Mouse (Mus musculus): Measurements from ENCODE around the gene Zfp292. TPM values are rescaled to one million over a fixed set of nuclear protein-coding genes. Genes with fewer than 3 reads are reported as not detected.

The Zfp292 gene
- polyA plus RNA-seq, 1 experiment from 2014 or later: 33.0 TPM

- Histone ChIP-seq H3K27me3 (replicated peaks) (no peaks in the 10 kb centered on the region), H3K4me1 (peaks cover 26% of the 10 kb centered on the region), H3K36me3 (replicated peaks) (no peaks in the 10 kb centered on the region), H3K9me3 (no peaks in the 10 kb centered on the region), H3K27ac (no peak overlapping the region), H3K9ac (no peak overlapping the region), H3K4me2 (peak overlapping the region; percentile 57), H3K4me3 (peak overlapping the region; percentile 97)
- no peak for ATAC-seq (replicated peaks)
- 89% methylated on average over 10 of the region's 10 CpGs for WGBS
Measured at GRCm38 (mm10) chr4:34880921-34881650, 1.7 kb downstream of the Zfp292 start.

GRCm38 (mm10) chr4:34874234-34874633 lies 8.5 kb downstream of the Zfp292 start:
- no peak for ATAC-seq (replicated peaks)
- Histone ChIP-seq H3K4me1 (peaks cover 13% of the 10 kb centered on the region), H3K27ac (no peak overlapping the region), H3K36me3 (replicated peaks) (no peaks in the 10 kb centered on the region), H3K9ac (no peak overlapping the region), H3K4me2 (no peak overlapping the region), H3K27me3 (replicated peaks) (no peaks in the 10 kb centered on the region), H3K9me3 (no peaks in the 10 kb centered on the region), H3K4me3 (no peak overlapping the region)
- 71% methylated on average over 1 of the region's 1 CpGs for WGBS

- Histone ChIP-seq H3K9ac (no peak overlapping the region), H3K36me3 (replicated peaks) (no peaks in the 10 kb centered on the region), H3K4me2 (no peak overlapping the region), H3K27ac (no peak overlapping the region), H3K9me3 (no peaks in the 10 kb centered on the region), H3K27me3 (replicated peaks) (no peaks in the 10 kb centered on the region), H3K4me1 (peaks cover 16% of the 10 kb centered on the region), H3K4me3 (no peak overlapping the region)
- WGBS: 94% methylated on average over 4 of the region's 4 CpGs
- peak; percentile 18; the same call in 1 of the 2 replicates for ATAC-seq (replicated peaks)
Measured at GRCm38 (mm10) chr4:34872896-34873495, 9.8 kb downstream of the Zfp292 start.

GRCm38 (mm10) chr4:34869813-34870212 lies 12.9 kb downstream of the Zfp292 start:
- ATAC-seq (replicated peaks): no peak
- Histone ChIP-seq H3K4me3 (no peak overlapping the region), H3K9me3 (no peaks in the 10 kb centered on the region), H3K27me3 (replicated peaks) (no peaks in the 10 kb centered on the region), H3K4me1 (peaks cover 16% of the 10 kb centered on the region), H3K4me2 (no peak overlapping the region), H3K27ac (no peak overlapping the region), H3K36me3 (replicated peaks) (no peaks in the 10 kb centered on the region), H3K9ac (no peak overlapping the region)
- WGBS: 86% methylated on average over 3 of the region's 3 CpGs

GRCm38 (mm10) chr4:34861438-34861837 lies 21.3 kb downstream of the Zfp292 start:
- no peak overlapping the region for H3K4me3 ChIP-seq
- H3K36me3 ChIP-seq (replicated peaks): no peaks in the 10 kb centered on the region
- H3K4me1 ChIP-seq: peaks cover 12% of the 10 kb centered on the region; the same call in 1 of the 2 replicates
- no peak overlapping the region for H3K9ac ChIP-seq
- 91% methylated on average over 3 of the region's 3 CpGs for WGBS
- H3K27me3 ChIP-seq (replicated peaks): no peaks in the 10 kb centered on the region
- no peak overlapping the region for H3K27ac ChIP-seq
- no peaks in the 10 kb centered on the region for H3K9me3 ChIP-seq
- no peak overlapping the region for H3K4me2 ChIP-seq
- no peak for ATAC-seq (replicated peaks)

GRCm38 (mm10) chr4:34859416-34859815 lies 23.3 kb downstream of the Zfp292 start:
- Histone ChIP-seq H3K9me3 (no peaks in the 10 kb centered on the region), H3K4me2 (no peak overlapping the region), H3K27me3 (replicated peaks) (no peaks in the 10 kb centered on the region), H3K4me3 (no peak overlapping the region), H3K4me1 (peaks cover 12% of the 10 kb centered on the region; the same call in 1 of the 2 replicates), H3K36me3 (replicated peaks) (no peaks in the 10 kb centered on the region), H3K9ac (no peak overlapping the region), H3K27ac (no peak overlapping the region)
- 91% methylated on average over 3 of the region's 3 CpGs for WGBS
- ATAC-seq (replicated peaks): 0 out of 2 replicates have a peak, but pooled peaks have one; percentile 25

GRCm38 (mm10) chr4:34858903-34859302 lies 23.9 kb downstream of the Zfp292 start:
- H3K9me3 ChIP-seq: no peaks in the 10 kb centered on the region
- WGBS: 100% methylated on average over 3 of the region's 3 CpGs
- no peak overlapping the region for H3K27ac ChIP-seq
- no peak overlapping the region for H3K9ac ChIP-seq
- 0 out of 2 replicates have a peak, but pooled peaks cover 2% of the 10 kb centered on the region for H3K36me3 ChIP-seq (replicated peaks)
- H3K4me3 ChIP-seq: no peak overlapping the region
- H3K4me1 ChIP-seq: peaks cover 12% of the 10 kb centered on the region; the same call in 1 of the 2 replicates
- no peak for ATAC-seq (replicated peaks)
- H3K4me2 ChIP-seq: no peak overlapping the region
- H3K27me3 ChIP-seq (replicated peaks): no peaks in the 10 kb centered on the region

GRCm38 (mm10) chr4:34855966-34856365 lies 26.8 kb downstream of the Zfp292 start:
- no peak overlapping the region for H3K4me2 ChIP-seq
- H3K4me3 ChIP-seq: no peak overlapping the region
- no peak overlapping the region for H3K9ac ChIP-seq
- no peaks in the 10 kb centered on the region for H3K9me3 ChIP-seq
- 0 out of 2 replicates have a peak, but pooled peaks cover 2% of the 10 kb centered on the region for H3K36me3 ChIP-seq (replicated peaks)
- no peaks in the 10 kb centered on the region for H3K27me3 ChIP-seq (replicated peaks)
- ATAC-seq (replicated peaks): no peak
- H3K4me1 ChIP-seq: peaks cover 12% of the 10 kb centered on the region; the same call in 1 of the 2 replicates
- 16% methylated on average over 1 of the region's 1 CpGs for WGBS
- no peak overlapping the region for H3K27ac ChIP-seq

- Histone ChIP-seq H3K9me3 (no peaks in the 10 kb centered on the region), H3K27ac (no peak overlapping the region), H3K4me3 (no peak overlapping the region), H3K4me1 (no peaks in the 10 kb centered on the region), H3K9ac (no peak overlapping the region), H3K27me3 (replicated peaks) (no peaks in the 10 kb centered on the region), H3K36me3 (replicated peaks) (0 out of 2 replicates have a peak, but pooled peaks cover 2% of the 10 kb centered on the region), H3K4me2 (no peak overlapping the region)
- 92% methylated on average over 7 of the region's 7 CpGs for WGBS
- ATAC-seq (replicated peaks): no peak
Measured at GRCm38 (mm10) chr4:34852051-34852450, 30.7 kb downstream of the Zfp292 start.

GRCm38 (mm10) chr4:34850156-34850555 lies 32.6 kb downstream of the Zfp292 start:
- 99% methylated on average over 2 of the region's 2 CpGs for WGBS
- Histone ChIP-seq H3K4me2 (no peak overlapping the region), H3K9ac (no peak overlapping the region), H3K27me3 (replicated peaks) (no peaks in the 10 kb centered on the region), H3K9me3 (no peaks in the 10 kb centered on the region), H3K27ac (no peak overlapping the region), H3K4me1 (no peaks in the 10 kb centered on the region), H3K36me3 (replicated peaks) (0 out of 2 replicates have a peak, but pooled peaks cover 2% of the 10 kb centered on the region), H3K4me3 (no peak overlapping the region)
- no peak for ATAC-seq (replicated peaks)

- no peaks in the 10 kb centered on the region for H3K9me3 ChIP-seq
- H3K4me3 ChIP-seq: no peak overlapping the region
- H3K27ac ChIP-seq: no peak overlapping the region
- no peaks in the 10 kb centered on the region for H3K27me3 ChIP-seq (replicated peaks)
- no peak for ATAC-seq (replicated peaks)
- H3K4me2 ChIP-seq: no peak overlapping the region
- no peak overlapping the region for H3K9ac ChIP-seq
- WGBS: 96% methylated on average over 6 of the region's 6 CpGs
- H3K4me1 ChIP-seq: peaks cover 4% of the 10 kb centered on the region; the same call in 1 of the 2 replicates
- H3K36me3 ChIP-seq (replicated peaks): no peaks in the 10 kb centered on the region
Measured at GRCm38 (mm10) chr4:34847679-34848309, 35.0 kb downstream of the Zfp292 start.

GRCm38 (mm10) chr4:34843839-34844238 lies 38.9 kb downstream of the Zfp292 start:
- WGBS: 97% methylated on average over 1 of the region's 1 CpGs

More at GRCm38 (mm10) chr4:34843839-34844238, 38.9 kb downstream of the Zfp292 start:
- H3K4me2 ChIP-seq: no peak overlapping the region
- H3K4me1 ChIP-seq: peaks cover 12% of the 10 kb centered on the region; the same call in 1 of the 2 replicates
- H3K9me3 ChIP-seq: no peaks in the 10 kb centered on the region
- no peak for ATAC-seq (replicated peaks)
- H3K27ac ChIP-seq: no peak overlapping the region
- no peak overlapping the region for H3K4me3 ChIP-seq
- H3K9ac ChIP-seq: no peak overlapping the region
- H3K36me3 ChIP-seq (replicated peaks): 0 out of 2 replicates have a peak, but pooled peaks cover under 1% of the 10 kb centered on the region
- H3K27me3 ChIP-seq (replicated peaks): no peaks in the 10 kb centered on the region

Measured in midbrain, embryonic 15.5 days (tissue).